Mouse (Mus musculus) intestine, postnatal 0 days (tissue): ENCODE measurements around the gene Pakap. TPM values are rescaled to one million over a fixed set of nuclear protein-coding genes. Genes with fewer than 3 reads are reported as not detected.

Experiments used
- ATAC-seq: fragments of 200-750 bp; cut with Nextera tagmentation; 2 replicates; pipeline ENCODE4 v1.8.0; 2017; ENCODE audit warnings: mild to moderate bottlenecking, moderate TSS enrichment, moderate library complexity
- H3K27ac ChIP-seq: fragments of 300-500 bp; sonication (generic); 2 replicates; pipeline ENCODE4 v1.5.1; 2014; ENCODE audit warnings: mild to moderate bottlenecking, low read depth, low read length, moderate library complexity
- H3K27me3 ChIP-seq: fragments of 300-500 bp; sonication (generic); replicated peaks from 2 replicates; pipeline ENCODE4 v1.6.1; 2014; ENCODE audit warnings: low read length, mixed read lengths; ENCODE audit not compliant: control insufficient read depth, insufficient read depth
- H3K36me3 ChIP-seq: fragments of 300-500 bp; sonication (generic); 2 replicates; pipeline ENCODE4 v1.6.1; 2014; ENCODE audit warnings: mild to moderate bottlenecking, moderate library complexity; ENCODE audit not compliant: control insufficient read depth, insufficient read depth
- H3K4me1 ChIP-seq: fragments of 300-500 bp; sonication (generic); replicated peaks from 2 replicates; pipeline ENCODE4 v1.6.1; 2014; ENCODE audit warnings: antibody characterized with exemption, low read length, mixed read lengths; ENCODE audit not compliant: control insufficient read depth, insufficient read depth
- H3K4me2 ChIP-seq: fragments of 300-500 bp; sonication (generic); replicated peaks from 2 replicates; pipeline ENCODE4 v1.6.1; 2014; ENCODE audit warnings: low read depth, mild to moderate bottlenecking, moderate library complexity
- H3K4me3 ChIP-seq: fragments of 300-500 bp; sonication (generic); 2 replicates; pipeline ENCODE4 v1.5.1; 2014; ENCODE audit warnings: low read depth, low read length
- H3K9ac ChIP-seq: fragments of 300-500 bp; sonication (generic); 2 replicates; pipeline ENCODE4 v1.6.1; 2014; ENCODE audit warnings: mild to moderate bottlenecking, low read depth, low read length
- H3K9me3 ChIP-seq: fragments of 300-500 bp; sonication (generic); 2 replicates; pipeline ENCODE4 v1.6.1; 2016; ENCODE audit warnings: mixed run types; ENCODE audit not compliant: control insufficient read depth
- CTCF ChIP-seq: sonication (generic); IDR thresholded peaks from 2 replicates; pipeline ENCODE4 v1.5.1; 2016; ENCODE audit warnings: low read depth, mild to moderate bottlenecking, control low read depth, antibody characterized with exemption, moderate library complexity
- WGBS: fragments of 180-500 bp; shearing (Covaris S2); extraction: QIAGEN DNeasy Blood & Tissue Kit; methylation state at CpG from one replicate; pipeline ENCODE4 v1.1.7; 2014; 5-methylcytosine and 5-hydroxymethylcytosine counted together
- polyA plus RNA-seq: library from polyadenylated mRNA; unstranded; fragments of >200 nt; fragmentation: Nextera tagmentation; extraction: Ambion mirVana; gene quantifications from 2 replicates; pipeline ENCODE4 v1.2.1, GENCODE M21; 2015

Pakap gene
- polyA plus RNA-seq, 1 experiment from 2014 or later, result 8.6 TPM

- Histone ChIP-seq H3K4me2 (no peak overlapping the region), H3K36me3 (no peaks in the 10 kb centered on the region), H3K9me3 (no peaks in the 10 kb centered on the region), H3K4me3 (no peak overlapping the region), H3K9ac (no peak overlapping the region), H3K27ac (no peak overlapping the region), H3K27me3 (no peaks in the 10 kb centered on the region), H3K4me1 (no peaks in the 10 kb centered on the region)
- ATAC-seq, result no peak
- 71% methylated on average over 5 of the region's 5 CpGs for WGBS
- no peak for TF ChIP-seq CTCF
These were observed 366.2 kb downstream of the Pakap start for GRCm38 (mm10) chr4:57934181-57934580.

- no peak for ATAC-seq
- no peak overlapping the region for H3K9ac ChIP-seq
- no peak for TF ChIP-seq CTCF
- H3K36me3 ChIP-seq, result no peaks in the 10 kb centered on the region
- H3K4me2 ChIP-seq, result no peak overlapping the region
- no peaks in the 10 kb centered on the region for H3K4me1 ChIP-seq
- H3K27ac ChIP-seq, result no peak overlapping the region
- no peaks in the 10 kb centered on the region for H3K9me3 ChIP-seq
- H3K27me3 ChIP-seq, result no peaks in the 10 kb centered on the region
- no peak overlapping the region for H3K4me3 ChIP-seq
- 87% methylated on average over 6 of the region's 6 CpGs for WGBS
These were observed 369.3 kb downstream of the Pakap start for GRCm38 (mm10) chr4:57937292-57937691.

- H3K36me3 ChIP-seq, result peaks cover 19% of the 10 kb centered on the region
- 53% methylated on average over 4 of the region's 4 CpGs for WGBS
- H3K4me3 ChIP-seq, result no peak overlapping the region
- TF ChIP-seq CTCF, result no peak
- no peak overlapping the region for H3K9ac ChIP-seq
- no peaks in the 10 kb centered on the region for H3K9me3 ChIP-seq
- no peaks in the 10 kb centered on the region for H3K4me1 ChIP-seq
- no peak overlapping the region for H3K4me2 ChIP-seq
- H3K27ac ChIP-seq, result no peak overlapping the region
- no peaks in the 10 kb centered on the region for H3K27me3 ChIP-seq
- ATAC-seq, result 0 out of 2 replicates have a peak, but pooled peaks have one; percentile 20
These were observed 372.7 kb downstream of the Pakap start for GRCm38 (mm10) chr4:57940631-57941030.

DNA sequence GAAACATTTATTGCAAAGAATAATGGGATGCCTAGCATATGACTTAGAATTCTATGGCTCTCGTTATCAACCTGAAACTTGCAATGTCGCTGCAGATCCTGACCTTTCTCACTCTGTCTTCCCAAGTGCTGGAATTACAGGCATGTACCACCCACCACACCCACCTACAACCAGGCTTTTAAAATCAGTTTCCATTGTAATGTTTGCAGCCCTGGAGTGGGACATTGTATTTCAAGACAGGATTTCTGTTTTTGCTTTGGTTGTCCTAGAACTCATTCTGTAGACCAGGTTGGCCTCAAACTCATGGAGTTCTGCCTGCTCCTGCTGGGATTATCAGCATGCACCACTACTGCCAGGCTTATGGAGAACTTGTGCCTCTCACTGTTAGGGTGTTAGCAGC, 374.9 kb downstream of the Pakap start:
- Histone ChIP-seq H3K27ac (no peak overlapping the region), H3K9ac (no peak overlapping the region), H3K36me3 (peaks cover 30% of the 10 kb centered on the region), H3K9me3 (no peaks in the 10 kb centered on the region), H3K4me3 (no peak overlapping the region), H3K4me2 (no peak overlapping the region), H3K4me1 (peaks cover 8% of the 10 kb centered on the region), H3K27me3 (no peaks in the 10 kb centered on the region)
- no peak for ATAC-seq
- TF ChIP-seq CTCF, result no peak
- WGBS, result 73% methylated on average over 2 of the region's 2 CpGs

Other genes with a start within 250 kb of the Pakap start
- 1.1 and 1.5 TPM in 2 replicates for gene Palm2, start 133.9 kb upstream of the Pakap start, polyA plus RNA-seq
- 9.6 and 12.4 TPM in 2 replicates for gene Akap2, start 149.5 kb downstream of the Pakap start, polyA plus RNA-seq